Mouse (Mus musculus): ENCODE results near the gene Fndc3b.

Fndc3b gene

DNA sequence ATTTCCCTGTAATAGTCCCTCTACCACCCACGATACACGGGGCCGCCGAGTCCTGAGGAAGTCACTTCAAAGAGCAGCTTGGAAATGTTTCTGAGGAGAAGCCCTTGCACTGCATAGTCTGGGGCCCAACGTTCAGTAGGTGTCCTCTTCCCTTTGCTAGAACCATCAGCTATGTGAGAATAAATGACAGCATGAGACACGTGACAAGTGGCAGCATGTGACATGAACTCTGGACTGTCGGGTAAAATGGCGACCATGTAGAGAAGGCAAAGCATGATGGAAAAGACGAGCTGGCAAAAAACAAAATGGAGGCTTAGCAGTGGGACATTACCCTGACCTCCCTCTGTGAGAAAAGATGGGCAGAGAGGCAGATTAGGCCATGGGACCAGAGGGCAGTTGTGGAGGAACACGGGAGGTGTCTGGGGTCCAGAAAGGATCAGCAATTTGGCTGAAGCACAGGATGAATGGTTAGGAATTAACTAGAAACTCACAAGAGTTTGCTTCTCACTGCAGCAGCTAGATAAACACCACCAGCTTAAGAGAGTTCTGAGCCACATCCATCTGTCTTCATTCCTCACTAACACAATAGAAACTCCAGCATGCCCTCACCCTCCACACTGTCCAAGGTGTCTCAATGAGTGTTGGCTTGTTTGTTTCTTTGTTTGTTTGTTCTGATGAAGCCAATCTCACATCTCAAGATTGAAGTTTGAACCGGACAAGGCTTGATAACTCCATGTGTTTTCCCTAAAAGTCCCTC, 118.2 kb downstream of the Fndc3b start:
- DNase-seq (ENCODE audit: low spot score), result no peak

DNA sequence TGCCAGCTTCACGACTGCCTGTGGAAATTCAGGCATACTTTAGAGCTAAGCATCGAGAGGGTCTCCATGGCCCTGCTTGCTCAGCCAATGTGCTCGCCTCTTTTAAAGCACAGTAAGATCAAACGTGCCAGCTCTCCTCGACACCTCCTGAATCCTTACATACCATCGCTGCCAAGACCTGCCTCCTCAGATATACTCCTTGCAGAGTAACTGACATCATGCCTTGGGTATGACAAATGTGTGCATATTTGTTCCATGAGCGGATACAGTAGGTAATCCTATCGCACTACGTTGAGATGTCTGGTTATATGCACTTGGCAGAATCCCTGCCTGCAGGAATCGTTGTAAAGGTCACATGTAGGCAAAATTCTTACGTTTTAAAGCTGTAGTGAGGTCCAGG, 120.3 kb downstream of the Fndc3b start:
- DNase-seq (ENCODE audit: low spot score), result no peak

DNA sequence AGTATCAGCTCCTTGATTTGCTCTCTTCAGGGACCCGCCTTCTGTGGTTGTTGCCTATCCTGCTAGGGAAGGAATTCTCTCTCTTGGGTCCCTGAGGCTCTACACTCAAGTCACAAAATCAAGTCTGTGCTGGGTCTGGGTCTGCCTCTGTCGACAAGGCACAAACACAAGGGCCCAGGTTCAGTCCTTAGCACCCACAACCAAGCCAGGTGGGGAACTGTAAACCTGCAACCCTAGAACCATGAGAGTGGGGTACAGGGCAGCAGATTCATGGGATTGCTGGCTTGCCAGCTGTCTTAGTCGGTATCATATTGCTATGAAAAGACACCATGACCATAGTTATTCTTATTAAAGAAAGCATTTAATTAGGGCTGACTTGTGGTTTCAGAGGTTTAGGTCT, 121.8 kb downstream of the Fndc3b start:
- DNase-seq (ENCODE audit: low spot score), result no peak

DNA sequence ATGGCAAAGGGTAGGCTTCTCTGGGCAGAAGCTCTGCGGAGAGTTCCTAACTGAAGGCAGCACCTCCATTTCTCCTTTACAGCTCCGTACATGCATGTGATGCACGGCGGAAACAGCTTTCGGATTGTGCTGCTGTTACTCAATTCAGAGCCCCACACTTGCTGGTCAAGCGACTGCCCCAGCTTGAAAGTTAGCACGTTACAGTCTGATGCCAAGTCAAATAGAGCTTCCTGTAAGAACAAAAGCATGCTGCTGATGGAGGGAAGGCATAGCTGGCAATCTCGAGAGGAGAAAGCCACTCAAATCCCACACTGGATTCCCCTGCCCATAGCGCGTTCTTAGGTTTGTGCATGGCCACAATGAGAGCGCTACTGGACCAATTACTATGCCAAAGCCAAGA, 122.5 kb downstream of the Fndc3b start:
- DNase-seq (ENCODE audit: low spot score), result no peak

DNA sequence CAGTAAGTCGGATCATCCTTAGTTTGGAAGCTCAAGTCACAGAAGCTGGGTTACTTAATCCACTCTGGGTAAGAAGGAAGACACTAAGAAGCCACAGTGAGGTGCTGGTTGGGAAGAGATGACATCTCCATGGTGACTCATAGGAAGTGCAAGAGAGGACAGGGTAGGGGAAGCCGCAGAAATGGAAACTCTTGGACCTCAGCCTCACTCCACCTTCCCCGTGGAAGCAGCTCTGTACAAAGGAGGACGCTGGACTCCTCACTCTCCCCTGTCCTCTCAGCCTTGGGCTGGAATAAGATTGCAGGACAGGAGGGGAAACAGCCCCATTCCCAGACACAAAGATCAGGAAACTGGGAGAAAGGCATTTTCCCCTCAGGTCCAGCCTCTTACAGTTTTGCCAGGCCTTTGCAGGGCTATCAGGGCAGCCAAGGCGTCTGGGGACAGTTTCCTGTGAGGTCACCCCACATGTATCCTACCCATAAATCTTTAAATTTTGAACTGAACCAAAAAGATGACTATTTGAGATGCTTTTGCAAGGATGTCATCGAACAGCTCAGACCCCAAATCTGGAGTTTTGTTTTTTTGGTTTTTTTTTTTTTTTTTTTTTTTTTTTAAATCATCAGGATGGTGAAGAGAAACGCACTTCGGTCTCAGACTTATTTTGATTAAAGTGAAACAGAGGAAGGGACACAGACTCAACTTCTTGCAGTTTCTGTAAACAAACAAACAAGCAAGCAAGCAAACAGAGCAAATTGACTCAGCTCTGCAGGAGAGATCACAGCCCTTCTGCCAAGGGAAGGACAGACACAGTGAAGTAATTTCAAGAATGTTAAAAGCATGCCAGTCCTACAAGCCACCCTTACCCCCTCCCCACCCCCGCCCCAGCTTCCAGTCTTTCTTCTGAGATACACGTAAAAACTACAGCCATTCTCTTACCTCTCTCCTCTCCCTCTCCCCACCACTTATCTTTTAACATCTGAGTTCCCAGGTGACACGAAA, 126.2 kb downstream of the Fndc3b start:
- peak; percentile 72 for DNase-seq (ENCODE audit: low spot score)

DNA sequence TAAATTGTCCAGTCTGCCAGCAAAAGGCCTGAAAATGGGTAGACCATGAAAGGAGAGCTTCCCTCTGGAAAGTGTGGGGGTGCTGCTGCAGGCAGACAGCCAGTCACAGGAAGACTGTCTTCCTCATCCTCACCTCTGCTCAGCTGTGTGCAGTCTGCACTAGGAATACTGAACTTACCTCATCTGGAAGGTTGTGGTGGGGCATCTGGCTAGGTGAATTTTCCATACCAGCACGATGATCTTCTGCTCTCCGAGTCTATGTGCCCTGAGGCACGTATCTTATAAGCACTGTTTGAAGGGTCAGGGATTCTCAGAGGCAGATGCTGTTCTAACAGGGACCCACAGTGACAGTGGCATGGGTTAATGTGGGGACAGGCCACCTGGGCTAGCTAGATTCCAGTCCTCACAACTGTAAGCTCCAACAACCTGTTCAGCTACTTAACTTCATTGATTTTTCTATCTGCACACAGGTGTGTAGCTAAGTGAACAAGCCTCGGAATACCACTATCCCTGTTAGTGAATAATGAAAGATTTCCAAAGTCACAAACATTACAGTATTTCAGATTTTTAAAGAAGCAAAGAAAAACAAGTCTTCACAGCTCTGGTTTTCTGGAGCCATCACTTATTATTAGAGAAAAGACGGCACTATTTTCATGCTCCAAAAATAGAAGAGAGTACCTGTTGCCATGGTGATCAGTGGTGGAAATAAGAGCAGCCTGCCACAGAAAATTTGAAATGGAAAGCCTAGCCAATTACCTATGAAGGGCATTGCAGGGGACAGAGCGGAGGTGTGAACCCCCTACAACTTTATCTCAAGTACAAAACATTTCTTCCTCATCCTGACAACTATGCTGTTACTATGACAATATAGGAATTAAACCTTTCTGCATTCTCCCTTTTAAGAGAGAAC, 128.9 kb downstream of the Fndc3b start:
- no peak for DNase-seq (ENCODE audit: low spot score)

DNA sequence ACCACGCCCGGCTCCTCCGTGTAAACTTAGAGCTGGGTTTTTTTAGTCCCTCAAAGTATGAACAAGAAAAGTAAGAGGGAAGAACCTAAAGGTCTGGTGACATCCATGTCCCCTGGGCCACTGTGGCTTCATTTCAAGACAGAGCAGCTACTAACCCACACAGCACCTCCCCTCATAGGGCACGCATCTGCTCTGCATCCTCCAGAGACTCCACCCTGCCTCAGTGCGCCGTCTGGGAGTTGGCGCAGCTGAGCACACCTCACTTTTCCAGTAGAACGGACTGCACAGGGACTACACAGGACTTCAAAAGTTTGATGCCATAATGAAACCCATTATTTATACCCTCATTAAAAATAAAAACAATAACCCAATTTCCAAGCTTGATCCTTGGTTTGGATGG, 130.2 kb downstream of the Fndc3b start:
- DNase-seq (ENCODE audit: low spot score), result no peak

DNA sequence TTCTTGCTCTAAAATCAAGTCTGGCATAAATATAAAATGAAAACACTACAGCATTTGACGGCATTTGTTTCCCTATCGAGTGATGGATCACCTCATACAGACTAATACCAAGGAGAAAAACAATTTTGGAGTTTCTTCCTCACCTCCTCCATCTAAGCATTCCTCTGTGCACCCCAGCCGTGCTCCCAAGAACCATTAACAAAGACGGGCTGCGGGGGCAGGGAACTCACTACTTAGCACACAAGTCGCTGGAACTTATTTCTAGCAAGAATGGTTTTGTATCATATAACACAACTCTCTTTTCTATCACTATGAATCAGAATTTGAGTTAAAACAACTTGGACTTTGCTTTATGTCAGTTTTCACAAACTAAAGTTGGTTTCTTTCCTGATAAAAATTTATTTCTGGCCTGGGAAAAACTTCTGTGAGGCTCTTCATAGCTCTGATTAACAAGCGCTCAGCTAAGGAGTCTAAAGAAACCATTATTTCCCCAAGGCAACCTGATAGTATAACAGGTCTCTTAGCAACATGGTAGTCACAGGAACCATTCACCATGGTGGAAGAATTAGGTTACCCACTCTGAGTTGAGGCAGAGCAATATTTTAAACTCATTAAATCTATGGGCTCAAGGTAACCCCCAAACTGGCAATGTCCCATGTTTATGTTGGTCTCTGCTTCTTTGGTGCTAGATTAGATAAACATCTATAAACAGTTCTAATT, 131.1 kb downstream of the Fndc3b start:
- DNase-seq (ENCODE audit: low spot score), result no peak

DNA sequence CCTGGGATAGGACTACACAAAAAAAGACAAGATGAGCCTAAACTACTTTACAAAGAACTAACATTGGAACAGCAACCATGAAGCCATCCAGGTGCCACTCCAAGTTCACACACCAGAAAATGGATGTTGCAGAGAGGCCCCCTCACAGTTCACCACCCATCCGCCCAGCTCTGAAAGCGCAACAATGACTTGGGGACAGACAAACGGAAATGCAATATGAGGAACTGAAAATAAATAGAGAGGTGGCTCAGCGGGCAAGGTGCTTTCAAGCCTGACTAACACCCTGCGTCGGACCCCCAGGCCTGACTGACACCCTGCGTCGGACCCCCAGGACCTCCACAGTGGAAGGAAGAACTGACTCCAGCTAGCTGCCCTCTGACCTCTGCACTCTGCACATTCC, 131.9 kb downstream of the Fndc3b start:
- no peak for DNase-seq (ENCODE audit: low spot score)

DNA sequence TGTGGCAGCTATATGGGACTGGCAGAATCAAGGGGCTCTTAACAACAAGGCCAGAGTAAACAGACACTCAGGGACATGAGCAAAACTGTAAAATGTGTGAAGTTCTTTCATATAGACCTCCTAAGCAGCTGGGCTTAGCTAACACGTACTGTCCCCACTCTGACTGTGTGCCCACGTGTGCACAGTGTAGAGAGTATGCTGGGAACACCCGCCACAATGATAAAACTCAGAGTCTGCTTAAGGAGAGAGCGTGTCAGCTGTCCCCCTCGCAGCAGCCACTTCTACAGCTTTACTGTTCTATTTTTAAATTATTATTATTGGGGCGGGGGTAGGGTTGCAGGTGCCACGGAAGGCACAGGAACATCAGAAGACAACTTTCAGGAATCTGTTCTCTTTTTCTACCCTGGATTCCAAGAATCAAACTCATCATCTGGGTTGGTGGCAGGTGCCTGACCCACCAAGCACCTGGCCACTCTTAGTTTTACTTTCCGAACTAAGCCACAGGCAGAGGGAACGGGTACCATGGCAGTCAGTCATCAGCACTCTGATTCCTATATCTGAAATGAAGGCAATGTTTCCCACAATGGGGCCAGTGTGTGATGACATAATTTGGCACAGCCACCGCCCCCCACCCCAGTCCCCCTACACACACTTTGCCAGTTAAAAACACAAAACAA, 133.6 kb downstream of the Fndc3b start:
- no peak for DNase-seq (ENCODE audit: low spot score)

DNA sequence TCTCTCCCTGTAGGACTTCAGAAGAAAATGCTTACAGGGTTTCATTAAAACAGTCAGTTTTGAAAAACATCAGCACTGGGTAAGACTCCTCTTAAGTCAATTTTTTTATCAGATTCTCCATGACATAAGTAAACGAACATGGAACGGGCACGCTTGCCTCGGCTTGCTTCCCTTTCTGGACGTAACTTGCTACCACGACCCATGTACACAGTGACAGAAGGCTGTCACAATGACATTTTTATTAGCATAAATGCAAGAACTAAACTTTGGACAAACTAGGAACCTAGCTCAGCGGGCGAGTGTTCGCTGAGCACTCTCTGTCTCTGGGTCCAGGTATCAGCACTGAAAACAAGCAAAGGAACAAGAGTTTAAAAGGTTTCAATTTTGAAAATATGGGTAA, 136.9 kb downstream of the Fndc3b start:
- peak; percentile 14 for DNase-seq (ENCODE audit: low spot score)

DNA sequence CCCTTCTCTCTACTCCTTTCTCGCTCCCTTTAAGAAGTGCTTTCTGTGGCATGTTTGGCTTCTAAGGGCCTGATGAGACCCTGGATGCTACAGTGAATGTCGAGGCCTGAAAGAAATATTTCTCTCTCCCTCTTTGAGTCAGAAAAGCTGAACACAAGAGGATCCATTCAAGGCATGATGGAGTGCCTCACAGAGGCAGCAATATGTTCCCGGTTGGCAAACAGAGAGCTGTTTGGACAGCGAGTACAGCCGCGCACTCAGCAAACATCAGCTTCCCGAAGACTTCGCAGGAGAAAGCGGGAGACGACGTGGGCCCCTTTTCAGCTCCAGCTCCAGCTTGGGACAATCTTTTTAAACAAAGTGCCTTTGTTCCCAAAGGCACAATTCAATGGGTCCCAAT, 137.6 kb downstream of the Fndc3b start:
- DNase-seq (ENCODE audit: low spot score), result no peak

DNA sequence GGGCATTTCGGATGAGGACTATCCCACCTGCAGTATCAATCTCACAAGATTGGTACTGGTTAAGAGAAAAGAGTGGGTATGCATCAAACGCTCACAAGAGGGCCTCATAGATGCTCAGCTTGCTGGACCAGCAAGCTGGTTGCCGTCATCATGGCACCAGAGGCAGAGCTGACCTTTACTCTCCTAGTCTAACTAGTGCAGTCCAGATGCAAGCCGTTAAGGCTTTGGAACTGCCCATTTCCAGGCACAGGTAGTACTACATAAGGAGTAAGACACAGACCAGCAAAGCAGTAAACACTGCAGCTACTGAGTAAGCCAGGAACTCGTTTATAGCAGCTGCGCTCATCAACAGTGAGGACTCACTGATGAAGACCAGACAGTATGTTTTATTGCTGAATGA, 138.8 kb downstream of the Fndc3b start:
- DNase-seq (ENCODE audit: low spot score), result peak; percentile 72

DNA sequence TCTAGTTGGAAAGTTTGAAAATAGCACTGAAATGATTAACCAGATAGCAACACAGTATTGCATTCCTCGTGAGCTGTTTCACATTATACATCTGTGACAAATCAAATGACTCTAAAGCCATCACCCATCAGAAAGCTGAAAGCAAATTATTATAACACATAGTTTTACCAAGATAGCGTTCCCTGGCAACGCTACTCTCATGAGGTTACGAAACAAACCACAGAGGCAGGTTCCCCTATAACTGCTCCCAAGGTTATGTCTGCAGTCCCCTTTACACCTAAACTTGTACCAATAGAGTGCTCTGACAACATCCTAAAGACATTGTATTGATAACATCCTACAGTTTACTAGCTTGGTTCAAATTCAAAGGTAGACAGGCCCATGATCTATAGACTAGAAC, 145.8 kb downstream of the Fndc3b start:
- no peak for DNase-seq (ENCODE audit: low spot score)

DNA sequence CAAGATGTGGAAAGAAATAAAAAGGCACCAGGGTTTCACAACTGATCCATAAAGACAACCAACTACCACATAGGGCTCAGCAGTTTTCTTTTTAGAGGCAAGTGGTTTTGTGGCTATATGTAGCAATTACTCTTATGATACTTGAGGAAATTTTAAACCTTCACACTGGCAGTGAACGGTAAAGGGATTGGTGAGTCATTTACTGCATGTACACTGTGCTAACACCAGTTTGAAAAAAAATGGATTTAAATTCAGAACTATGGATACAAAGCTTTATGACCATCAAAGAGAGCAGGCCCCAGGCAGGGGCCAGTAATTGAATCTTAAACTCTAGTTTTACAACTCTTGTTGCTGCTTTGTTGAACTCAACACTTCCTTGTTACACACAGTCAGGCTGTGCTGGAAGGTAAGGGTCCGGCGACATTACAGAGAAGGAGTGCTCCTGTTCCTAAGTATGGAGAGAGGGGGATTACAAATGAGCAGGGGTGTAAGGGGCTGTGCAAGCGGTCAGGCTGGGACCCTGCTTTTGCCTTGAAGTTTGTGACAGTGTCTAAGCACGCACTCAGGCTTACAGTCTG, 148.0 kb downstream of the Fndc3b start:
- DNase-seq (ENCODE audit: low spot score), result no peak

DNA sequence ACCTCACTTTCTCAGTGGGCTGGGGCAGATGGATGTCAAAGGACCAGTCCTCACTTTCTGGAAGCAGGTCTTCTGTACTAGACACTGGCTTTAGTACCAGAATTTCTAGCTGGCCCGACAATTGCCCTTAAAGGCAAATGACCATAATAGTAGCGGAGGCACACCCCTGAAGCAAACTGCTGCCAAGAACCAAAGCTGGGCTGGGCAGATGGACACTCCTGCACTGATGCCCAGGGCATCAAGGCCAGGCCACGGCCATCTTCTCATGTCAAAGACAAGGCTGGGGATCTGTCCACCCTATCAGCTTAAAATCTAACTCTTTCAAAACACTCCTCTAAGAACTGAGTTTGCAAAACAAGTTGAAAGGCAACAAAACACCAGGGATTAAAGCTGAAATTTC, 148.6 kb downstream of the Fndc3b start:
- no peak for DNase-seq (ENCODE audit: low spot score)

DNA sequence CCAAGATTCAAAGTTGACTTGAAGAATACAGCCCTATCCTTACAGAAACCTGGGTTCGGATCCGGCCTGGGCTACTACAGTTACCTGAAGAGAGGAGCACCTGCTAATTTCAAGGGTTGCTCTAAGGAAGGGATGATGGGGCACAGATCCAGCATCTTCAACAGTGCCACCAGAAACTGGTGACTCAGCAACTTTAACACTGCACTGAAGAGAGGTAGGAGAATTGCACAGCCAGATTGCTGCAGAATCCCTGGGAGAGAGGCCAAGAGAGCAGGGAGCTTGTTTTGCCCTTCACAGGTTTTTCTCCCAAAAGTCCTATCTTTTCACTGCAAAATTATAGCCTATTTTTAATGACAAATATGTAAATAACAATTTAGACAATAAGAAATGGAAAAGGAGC, 149.2 kb downstream of the Fndc3b start:
- DNase-seq (ENCODE audit: low spot score), result peak; percentile 66

DNA sequence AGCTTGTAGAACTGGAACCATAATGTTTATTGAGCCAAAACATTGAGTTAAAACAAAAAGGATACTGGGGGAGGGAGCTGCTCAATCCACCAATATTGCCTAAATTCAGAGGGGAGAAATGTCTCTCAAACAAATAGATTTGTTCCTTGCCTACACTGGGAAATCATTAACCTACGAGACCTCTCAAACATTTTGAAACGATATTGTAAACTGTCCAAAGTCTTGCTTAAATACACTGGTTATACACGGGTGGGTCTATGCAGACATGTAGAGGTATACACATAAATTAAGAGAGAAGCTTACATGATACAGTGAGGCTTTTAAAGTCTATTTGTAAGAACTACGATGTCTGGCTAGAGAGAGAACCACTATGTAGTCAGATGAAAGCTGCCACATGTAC, 151.8 kb downstream of the Fndc3b start:
- DNase-seq (ENCODE audit: low spot score), result no peak

DNA sequence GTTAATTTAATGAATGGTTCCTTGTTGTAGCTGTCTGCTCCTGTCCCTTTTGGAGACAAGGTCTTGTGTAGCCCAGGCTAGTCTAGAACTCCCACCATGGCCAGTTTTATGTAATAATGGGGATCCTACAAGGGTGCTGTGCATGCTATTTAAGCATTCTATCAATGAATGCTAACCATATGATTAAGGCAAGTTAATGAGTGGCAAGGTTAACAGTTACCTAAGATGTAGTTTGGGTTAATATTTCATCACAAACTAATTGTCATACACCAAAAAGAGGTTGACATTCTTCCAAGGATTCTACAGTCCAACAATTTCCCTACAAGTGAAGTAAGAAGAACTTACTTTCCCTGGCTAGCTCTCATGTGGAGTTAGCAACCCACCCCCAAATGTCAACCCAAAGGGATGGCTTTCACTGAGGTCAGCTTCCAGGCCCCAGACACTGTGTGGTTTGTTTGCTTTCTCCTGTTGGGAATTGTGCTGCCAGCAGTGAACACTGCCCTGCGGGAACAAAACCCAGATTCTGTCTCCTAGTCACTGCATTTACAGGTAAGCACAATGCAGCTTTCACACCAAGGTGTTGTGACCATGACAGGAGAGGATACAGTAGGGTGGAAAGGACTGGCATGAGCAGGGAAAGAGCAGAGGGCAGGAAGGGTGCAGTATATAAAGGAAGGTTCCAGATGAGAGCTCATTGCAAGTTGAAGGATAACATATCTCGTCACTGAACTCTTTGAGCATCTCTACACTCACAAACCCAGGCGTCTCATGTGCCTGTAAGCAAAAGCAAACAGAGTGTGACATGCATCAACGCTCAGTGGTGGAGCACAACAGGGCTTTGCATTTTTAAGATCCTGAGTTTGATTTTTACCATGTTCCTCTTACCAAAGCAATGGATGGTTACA, 153.8 kb downstream of the Fndc3b start:
- no peak for DNase-seq (ENCODE audit: low spot score)

Data from adipocyte (in vitro differentiated cells).